Mouse (Mus musculus) forebrain, embryonic 13.5 days (tissue): ENCODE data around the gene Pnpla8. TPM values are rescaled to one million over a fixed set of nuclear protein-coding genes. Genes with fewer than 3 reads are reported as not detected.

Experiments
- ATAC-seq: fragments of 200-750 bp; cut with Nextera tagmentation; 2 replicates; pipeline ENCODE4 v1.8.0; 2017
- H3K27ac ChIP-seq: fragments of 300-500 bp; sonication (generic); 2 replicates; pipeline ENCODE4 v1.5.1; 2015; ENCODE audit warnings: inconsistent platforms, mild to moderate bottlenecking, moderate library complexity
- H3K27me3 ChIP-seq: fragments of 300-500 bp; sonication (generic); 2 replicates; pipeline ENCODE4 v1.6.1; 2015; ENCODE audit warnings: mild to moderate bottlenecking, inconsistent platforms
- H3K36me3 ChIP-seq: fragments of 300-500 bp; sonication (generic); 2 replicates; pipeline ENCODE4 v1.6.1; 2015; ENCODE audit warnings: mild to moderate bottlenecking, inconsistent platforms; ENCODE audit not compliant: poor library complexity, severe bottlenecking
- H3K4me1 ChIP-seq: fragments of 300-500 bp; sonication (generic); 2 replicates; pipeline ENCODE4 v1.6.1; 2015; ENCODE audit warnings: inconsistent platforms
- H3K4me2 ChIP-seq: fragments of 300-500 bp; sonication (generic); 2 replicates; pipeline ENCODE4 v1.6.1; 2015; ENCODE audit warnings: inconsistent platforms, mild to moderate bottlenecking, moderate library complexity
- H3K4me3 ChIP-seq: fragments of 300-500 bp; sonication (generic); 2 replicates; pipeline ENCODE4 v1.5.1; 2015; ENCODE audit warnings: mild to moderate bottlenecking, inconsistent platforms
- H3K9ac ChIP-seq: fragments of 300-500 bp; sonication (generic); 2 replicates; pipeline ENCODE4 v1.6.1; 2015; ENCODE audit warnings: mild to moderate bottlenecking, inconsistent platforms
- H3K9me3 ChIP-seq: fragments of 300-500 bp; sonication (generic); replicated peaks from 2 replicates; pipeline ENCODE4 v1.6.1; 2016; ENCODE audit warnings: inconsistent platforms
- WGBS: fragments of 180-500 bp; shearing (Covaris S2); methylation state at CpG from one replicate; pipeline ENCODE4 v1.1.7; 2015; 5-methylcytosine and 5-hydroxymethylcytosine counted together
- polyA plus RNA-seq: library from polyadenylated mRNA; unstranded; fragments of >200 nt; fragmentation: Nextera tagmentation; extraction: Ambion mirVana; gene quantifications from 2 replicates; pipeline ENCODE4 v1.2.1, GENCODE M21; 2015

Pnpla8 gene
- polyA plus RNA-seq, 1 experiment from 2014 or later: 106 TPM

DNA sequence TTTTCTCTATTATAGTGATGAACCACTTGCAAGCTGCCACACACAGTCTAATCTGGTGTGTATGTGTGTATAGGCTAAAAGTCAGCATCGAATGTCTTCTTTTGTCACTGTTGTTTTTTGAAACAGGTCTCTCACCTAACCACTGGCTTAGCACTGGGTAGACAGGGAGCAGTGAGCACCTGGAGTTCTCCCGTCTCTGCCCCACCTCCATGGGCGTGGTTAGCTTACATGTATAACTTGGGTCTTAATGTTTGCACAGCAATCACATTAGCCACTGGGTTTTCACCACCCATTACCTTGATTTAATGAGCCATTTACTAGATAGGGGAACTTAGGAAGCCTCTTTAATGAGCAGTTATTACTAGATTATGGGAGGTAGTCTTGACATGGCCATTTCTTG lies 60.4 kb downstream of the Pnpla8 start:
- H3K27me3 ChIP-seq: no peaks in the 10 kb centered on the region
- no peak overlapping the region for H3K9ac ChIP-seq
- H3K4me1 ChIP-seq: no peaks in the 10 kb centered on the region
- no peak overlapping the region for H3K4me2 ChIP-seq
- no peak overlapping the region for H3K4me3 ChIP-seq
- no peak for ATAC-seq
- H3K27ac ChIP-seq: no peak overlapping the region
- no peaks in the 10 kb centered on the region for H3K9me3 ChIP-seq
- 90% methylated on average over 3 of the region's 3 CpGs for whole genome bisulfite sequencing
- peaks cover 10% of the 10 kb centered on the region for H3K36me3 ChIP-seq

DNA sequence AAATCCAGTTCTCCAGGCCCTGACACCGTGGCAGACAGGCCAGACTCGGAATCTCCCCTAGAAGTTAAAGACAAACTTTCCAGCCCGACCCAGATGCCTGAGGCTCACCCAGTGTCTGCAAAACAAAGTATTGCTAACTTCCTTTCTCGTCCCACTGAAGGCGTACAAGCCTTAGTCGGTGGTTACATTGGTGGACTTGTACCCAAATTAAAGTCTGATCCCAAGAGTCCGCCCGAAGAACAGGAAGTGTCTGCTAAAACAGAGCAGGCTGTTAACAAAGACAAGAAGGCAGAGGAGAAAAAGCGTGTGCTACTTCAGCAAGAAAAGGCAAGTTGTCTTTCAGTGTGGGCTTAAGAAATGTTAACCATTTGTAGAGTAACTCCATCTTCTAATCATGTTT lies 62.2 kb downstream of the Pnpla8 start:
- no peak overlapping the region for H3K4me2 ChIP-seq
- 88% methylated on average over 9 of the region's 9 CpGs for WGBS
- no peak for ATAC-seq
- no peak overlapping the region for H3K9ac ChIP-seq
- H3K36me3 ChIP-seq: peaks cover 10% of the 10 kb centered on the region
- H3K27me3 ChIP-seq: no peaks in the 10 kb centered on the region
- no peak overlapping the region for H3K27ac ChIP-seq
- no peaks in the 10 kb centered on the region for H3K4me1 ChIP-seq
- no peak overlapping the region for H3K4me3 ChIP-seq
- no peaks in the 10 kb centered on the region for H3K9me3 ChIP-seq

DNA sequence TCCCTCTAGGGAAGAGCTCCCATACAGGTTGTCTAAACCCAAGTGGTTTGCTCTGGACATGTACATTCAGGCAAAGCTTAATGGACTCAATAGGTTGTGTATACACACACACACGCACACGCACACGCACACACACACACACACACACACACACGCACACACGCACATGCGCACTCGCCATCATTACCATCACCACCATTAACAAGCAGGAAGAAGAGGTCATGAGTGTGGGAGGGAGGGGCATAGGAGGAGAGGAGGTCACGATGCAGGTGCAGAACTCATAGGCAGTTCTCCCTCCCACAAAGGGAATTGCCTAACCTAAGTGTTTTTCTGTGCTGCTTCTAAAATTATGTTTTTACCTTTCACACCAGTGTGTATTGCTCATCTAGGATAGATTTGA lies 65.8 kb downstream of the Pnpla8 start:
- WGBS: 95% methylated on average over 8 of the region's 8 CpGs
- H3K9ac ChIP-seq: no peak overlapping the region
- no peak for ATAC-seq

DNA sequence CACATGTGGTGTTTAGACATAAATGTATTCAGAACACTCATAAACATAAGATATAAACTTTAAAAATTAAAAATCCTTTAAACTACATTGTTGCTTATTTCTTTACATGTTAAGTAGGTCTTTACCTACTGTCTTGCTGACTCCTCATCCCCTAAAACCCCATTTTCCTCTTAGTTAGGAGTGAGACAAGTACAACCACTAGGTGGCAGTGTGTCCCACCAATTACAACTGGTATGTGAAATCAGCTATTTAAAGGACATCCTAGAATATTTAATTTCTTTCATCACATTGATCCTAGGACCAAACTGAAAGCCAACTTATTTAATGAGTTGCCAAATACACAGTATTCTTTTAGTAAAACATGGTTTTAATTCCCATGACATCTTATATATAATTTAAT lies 71.1 kb downstream of the Pnpla8 start:
- no peak overlapping the region for H3K27ac ChIP-seq
- H3K36me3 ChIP-seq: peaks cover 20% of the 10 kb centered on the region
- H3K27me3 ChIP-seq: no peaks in the 10 kb centered on the region
- H3K9ac ChIP-seq: no peak overlapping the region
- H3K9me3 ChIP-seq: no peaks in the 10 kb centered on the region
- no peak overlapping the region for H3K4me2 ChIP-seq
- peak; percentile 74; the same call in 1 of the 2 replicates for ATAC-seq
- H3K4me3 ChIP-seq: no peak overlapping the region
- no peaks in the 10 kb centered on the region for H3K4me1 ChIP-seq

More for the DNA sequence above, 65.8 kb downstream of the Pnpla8 start:
- H3K4me1 ChIP-seq: no peaks in the 10 kb centered on the region
- H3K36me3 ChIP-seq: peaks cover 21% of the 10 kb centered on the region
- H3K27me3 ChIP-seq: no peaks in the 10 kb centered on the region
- H3K27ac ChIP-seq: no peak overlapping the region
- no peak overlapping the region for H3K4me2 ChIP-seq
- H3K9me3 ChIP-seq: no peaks in the 10 kb centered on the region
- no peak overlapping the region for H3K4me3 ChIP-seq

DNA sequence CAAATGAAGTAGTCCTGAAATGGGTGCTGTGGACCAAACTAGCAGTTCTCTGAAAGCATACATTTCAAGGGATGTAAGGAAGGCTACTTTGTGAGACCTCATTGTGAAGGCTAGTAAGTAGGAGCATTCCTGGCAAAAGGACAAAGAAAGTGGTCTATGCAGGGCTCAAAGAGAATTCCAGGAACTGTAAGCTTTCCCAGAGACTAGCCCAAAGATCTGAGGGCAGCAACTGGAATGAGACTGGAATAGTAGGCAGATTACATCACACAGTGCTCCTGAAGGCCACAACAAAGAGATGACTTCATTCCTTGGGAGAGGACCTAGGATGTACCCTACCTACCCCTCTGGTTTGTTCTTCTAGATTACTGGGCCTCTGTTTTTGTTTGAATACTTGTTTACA lies 79.6 kb downstream of the Pnpla8 start:
- Histone ChIP-seq H3K4me3 (no peak overlapping the region), H3K9me3 (no peaks in the 10 kb centered on the region), H3K27ac (no peak overlapping the region), H3K9ac (no peak overlapping the region), H3K4me2 (no peak overlapping the region), H3K4me1 (no peaks in the 10 kb centered on the region), H3K27me3 (no peaks in the 10 kb centered on the region), H3K36me3 (peaks cover 36% of the 10 kb centered on the region)
- no peak for ATAC-seq

DNA sequence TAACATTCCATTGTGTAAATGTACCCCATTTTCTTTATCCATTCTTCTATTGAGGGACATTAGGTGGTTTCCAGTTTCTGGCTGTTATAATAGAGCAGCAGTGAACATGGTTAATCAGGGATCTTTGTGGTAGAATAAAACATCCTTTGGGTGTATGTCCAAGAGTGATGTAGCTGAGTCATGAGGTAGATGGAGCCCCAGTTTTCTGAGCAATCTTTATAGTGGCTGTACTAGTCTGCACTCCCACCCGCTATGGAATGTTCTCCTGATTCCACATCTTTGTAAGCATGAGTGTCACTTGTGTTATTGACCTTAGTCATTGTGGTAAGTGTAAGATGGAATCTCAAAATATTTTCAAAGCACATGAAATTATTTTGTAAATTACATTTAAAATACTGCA lies 82.8 kb downstream of the Pnpla8 start:
- Histone ChIP-seq H3K9me3 (no peaks in the 10 kb centered on the region), H3K4me2 (no peak overlapping the region), H3K9ac (no peak overlapping the region), H3K27ac (no peak overlapping the region), H3K4me3 (no peak overlapping the region), H3K27me3 (no peaks in the 10 kb centered on the region), H3K36me3 (peaks cover 44% of the 10 kb centered on the region), H3K4me1 (no peaks in the 10 kb centered on the region)
- ATAC-seq: no peak
- 89% methylated on average over 1 of the region's 1 CpGs for WGBS

DNA sequence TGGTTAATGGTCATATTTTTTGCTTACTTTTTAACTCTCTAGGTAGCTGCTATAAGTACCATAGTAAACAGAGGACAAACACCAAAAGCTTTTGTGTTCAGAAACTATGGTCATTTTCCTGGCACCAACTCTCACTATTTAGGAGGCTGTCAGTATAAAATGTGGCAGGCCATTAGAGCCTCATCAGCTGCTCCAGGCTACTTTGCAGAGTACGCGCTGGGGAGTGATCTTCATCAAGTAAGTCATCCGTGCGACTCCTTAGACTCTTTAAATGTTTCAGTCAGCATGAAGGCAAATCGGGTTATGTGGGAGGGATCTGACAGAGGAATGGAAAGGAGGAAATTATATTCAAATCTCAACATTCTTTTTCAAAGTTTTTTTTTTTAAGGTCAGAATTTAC lies 83.7 kb downstream of the Pnpla8 start:
- Histone ChIP-seq H3K4me3 (no peak overlapping the region), H3K4me1 (no peaks in the 10 kb centered on the region), H3K4me2 (no peak overlapping the region), H3K36me3 (peaks cover 44% of the 10 kb centered on the region), H3K9ac (no peak overlapping the region), H3K27ac (no peak overlapping the region), H3K27me3 (no peaks in the 10 kb centered on the region), H3K9me3 (no peaks in the 10 kb centered on the region)
- 80% methylated on average over 5 of the region's 5 CpGs for WGBS
- no peak for ATAC-seq

DNA sequence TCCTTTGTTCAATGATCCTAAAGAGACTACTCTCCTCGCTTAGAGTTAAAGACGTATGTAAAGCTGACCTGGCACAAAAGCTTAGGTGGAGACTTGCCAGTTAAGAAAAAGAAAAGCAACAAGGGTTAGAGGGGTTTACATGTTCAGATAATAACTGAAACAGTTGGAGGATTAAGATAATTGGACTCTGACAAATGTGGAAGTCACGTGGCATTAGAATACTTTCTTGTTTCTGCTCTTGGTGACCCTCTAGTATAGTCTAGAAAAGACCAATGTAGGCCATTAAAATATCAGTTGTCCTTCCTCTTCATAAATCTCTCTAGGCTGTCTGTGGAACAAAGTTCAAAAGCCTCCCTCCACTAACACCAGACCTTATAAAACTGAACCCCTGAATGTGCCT lies 87.1 kb downstream of the Pnpla8 start:
- H3K36me3 ChIP-seq: peaks cover 34% of the 10 kb centered on the region
- no peaks in the 10 kb centered on the region for H3K27me3 ChIP-seq
- no peak overlapping the region for H3K4me2 ChIP-seq
- no peaks in the 10 kb centered on the region for H3K9me3 ChIP-seq
- H3K27ac ChIP-seq: no peak overlapping the region
- H3K4me3 ChIP-seq: no peak overlapping the region
- no peaks in the 10 kb centered on the region for H3K4me1 ChIP-seq
- ATAC-seq: no peak
- WGBS: 87% methylated on average over 3 of the region's 3 CpGs
- H3K9ac ChIP-seq: no peak overlapping the region

DNA sequence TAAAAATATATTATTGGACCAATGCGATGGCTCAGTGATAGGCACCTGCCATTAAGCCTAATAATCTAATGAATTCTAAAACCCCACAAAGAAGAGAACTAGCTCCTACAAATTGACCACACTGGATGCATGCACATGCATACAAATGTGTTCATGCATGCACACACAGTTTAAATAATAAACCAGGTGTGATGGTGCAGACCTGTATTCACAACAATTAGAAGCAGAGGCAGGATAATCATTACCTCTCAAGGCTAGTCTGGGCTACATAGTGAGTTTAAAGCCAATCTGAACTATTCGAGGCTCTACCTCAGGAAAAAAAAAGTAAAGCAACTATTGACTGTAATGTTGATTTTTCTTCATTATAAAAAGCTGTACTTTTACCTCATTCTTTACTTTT lies 94.0 kb downstream of the Pnpla8 start:
- Histone ChIP-seq H3K27ac (no peak overlapping the region), H3K9ac (no peak overlapping the region), H3K27me3 (no peaks in the 10 kb centered on the region), H3K4me1 (no peaks in the 10 kb centered on the region), H3K4me3 (no peak overlapping the region), H3K4me2 (no peak overlapping the region), H3K36me3 (peaks cover 23% of the 10 kb centered on the region), H3K9me3 (no peaks in the 10 kb centered on the region)
- WGBS: 91% methylated on average over 2 of the region's 2 CpGs
- no peak for ATAC-seq

DNA sequence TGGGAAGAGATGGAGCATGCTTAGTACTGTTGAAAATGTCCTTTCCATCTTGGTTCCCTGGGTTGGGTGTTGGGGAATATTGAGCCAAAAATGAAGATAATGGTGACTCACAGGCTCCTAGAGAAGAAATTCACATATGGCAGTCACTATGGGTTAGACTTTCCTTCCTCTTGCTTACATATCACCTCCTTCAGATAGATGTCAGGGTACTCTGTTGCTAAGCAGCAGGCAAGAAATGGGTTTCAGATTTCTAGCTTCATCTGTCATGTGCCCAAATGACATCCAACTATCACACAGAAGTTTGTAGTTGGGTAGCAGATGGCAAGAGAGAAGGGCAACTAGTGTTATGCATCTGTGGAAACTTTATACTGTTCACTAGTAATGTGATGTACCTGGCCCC lies 103.9 kb downstream of the Pnpla8 start:
- no peak overlapping the region for H3K9ac ChIP-seq
- no peaks in the 10 kb centered on the region for H3K9me3 ChIP-seq
- H3K4me1 ChIP-seq: peaks cover 3% of the 10 kb centered on the region; the same call in 1 of the 2 replicates
- H3K27ac ChIP-seq: no peak overlapping the region
- H3K27me3 ChIP-seq: no peaks in the 10 kb centered on the region
- ATAC-seq: no peak
- H3K4me3 ChIP-seq: no peak overlapping the region
- no peak overlapping the region for H3K4me2 ChIP-seq
- no peaks in the 10 kb centered on the region for H3K36me3 ChIP-seq

DNA sequence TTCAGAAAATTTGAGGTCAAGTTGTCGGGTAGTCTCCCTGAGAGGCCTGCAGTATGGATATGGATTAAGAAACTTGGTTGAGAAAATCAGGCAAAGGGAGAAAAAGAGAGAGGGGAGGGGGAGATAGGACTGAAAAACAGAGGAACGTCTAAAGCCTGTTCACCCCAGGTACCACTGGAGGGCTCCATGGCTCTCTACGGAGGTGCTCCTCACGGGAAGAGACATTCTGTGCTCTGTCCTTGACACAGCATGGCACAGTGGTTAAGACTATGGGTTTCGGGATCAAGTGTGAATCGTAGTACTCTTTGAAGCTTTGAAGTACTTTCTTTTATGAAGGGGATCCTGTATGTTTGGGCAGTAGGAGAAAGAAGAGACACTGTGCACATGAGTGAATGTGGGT lies 106.3 kb downstream of the Pnpla8 start:
- peaks cover 25% of the 10 kb centered on the region for H3K4me1 ChIP-seq
- WGBS: 26% methylated on average over 6 of the region's 6 CpGs
- no peak overlapping the region for H3K4me3 ChIP-seq
- no peak for ATAC-seq
- no peaks in the 10 kb centered on the region for H3K27me3 ChIP-seq
- no peaks in the 10 kb centered on the region for H3K9me3 ChIP-seq
- H3K9ac ChIP-seq: no peak overlapping the region
- no peak overlapping the region for H3K27ac ChIP-seq
- no peak overlapping the region for H3K4me2 ChIP-seq
- no peaks in the 10 kb centered on the region for H3K36me3 ChIP-seq

DNA sequence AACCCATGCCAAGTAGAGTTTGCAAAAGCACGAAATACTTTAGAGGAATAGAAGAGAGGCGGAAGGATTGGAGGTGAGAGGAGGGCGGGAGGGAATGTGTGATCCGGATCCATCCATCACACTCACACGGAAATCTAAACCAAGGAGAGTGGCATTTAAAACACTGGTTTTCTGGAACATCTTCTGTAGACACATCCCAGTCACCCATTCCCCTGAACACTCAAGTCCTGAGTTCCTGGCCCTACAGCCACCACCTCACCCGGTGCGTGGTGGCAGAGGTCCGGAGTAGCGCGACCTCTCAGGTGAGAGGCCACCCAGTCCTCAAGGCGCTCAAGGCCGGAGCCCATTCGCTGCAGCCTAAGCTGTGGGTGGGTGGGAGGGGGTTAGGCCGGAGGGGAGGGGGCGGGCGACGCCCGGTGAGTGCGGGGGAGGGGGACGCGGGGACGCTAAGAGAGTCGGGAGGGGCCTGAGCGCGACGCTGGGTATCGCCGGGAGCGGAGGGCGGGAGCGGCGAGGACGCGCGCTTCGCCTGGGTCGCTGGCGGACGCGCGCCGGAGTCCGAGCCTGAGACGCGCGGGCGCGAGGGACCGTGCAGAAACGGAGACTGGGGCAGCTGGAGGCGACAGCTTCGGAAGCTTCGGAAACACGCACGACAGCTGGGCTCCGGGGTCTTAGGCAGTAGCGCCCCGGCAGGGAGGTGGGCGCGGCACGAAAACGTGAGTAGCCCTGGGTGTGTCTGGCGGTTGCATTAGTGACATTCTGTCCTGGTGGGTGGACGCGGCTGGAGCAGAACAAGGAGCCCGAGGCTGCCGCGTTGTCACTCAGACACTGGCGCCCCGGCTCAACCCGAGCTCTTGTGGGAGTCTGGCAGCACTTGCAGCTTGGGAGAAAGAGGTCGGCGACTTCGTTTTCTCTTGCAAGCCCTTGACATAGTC lies 107.5 kb downstream of the Pnpla8 start, which contains the start of gene Nrcam:
Gene Nrcam, plus strand, starts transcription at position 505 of the 935 bp plus-strand sequence.
- 2% methylated on average over 72 of the region's 74 CpGs for WGBS
- H3K9me3 ChIP-seq: no peaks in the 10 kb centered on the region

More for the DNA sequence above, 107.5 kb downstream of the Pnpla8 start, which contains the start of gene Nrcam:
- H3K4me3 ChIP-seq: peak within 1 kb of the TSS; percentile 86
- peak; percentile 76 for ATAC-seq
- H3K9ac ChIP-seq: peak within 1 kb of the TSS; percentile 88
- H3K27ac ChIP-seq: peak within 1 kb of the TSS; percentile 92
- no peaks in the 10 kb centered on the region for H3K27me3 ChIP-seq
- peak within 1 kb of the TSS; percentile 83 for H3K4me2 ChIP-seq
- peaks cover 35% of the 10 kb centered on the region for H3K4me1 ChIP-seq
- H3K36me3 ChIP-seq: no peaks in the 10 kb centered on the region
